Mouse (Mus musculus) MEL (cell line): ENCODE measurements around the gene Tph1. TPM values are rescaled to one million over a fixed set of nuclear protein-coding genes. Genes with fewer than 3 reads are reported as not detected.

Source experiments
- DNase-seq: peaks from one replicate; pipeline ENCODE4 v3.0.0; 2011; ENCODE audit warnings: low read depth, low spot score
- H3K27ac ChIP-seq: 2 replicates; pipeline ENCODE4 v1.5.1; 2012; ENCODE audit warnings: low read depth, mild to moderate bottlenecking, control low read depth, low read length, moderate library complexity; ENCODE audit not compliant: control insufficient read depth
- H3K27me3 ChIP-seq, 2 experiments: fragments of 150-350 bp in 1 of 2; sonication (generic) in 1 of 2; 2 replicates each; pipeline ENCODE4 v1.6.1; 2012; ENCODE audit warnings: low read length in 2 of 2, mild to moderate bottlenecking in 2 of 2, improper control_type of control experiment in 1 of 2, moderate library complexity in 1 of 2; ENCODE audit not compliant: insufficient read depth in 2 of 2, control insufficient read depth in 1 of 2
- H3K36me3 ChIP-seq, 2 experiments: 2 replicates each; pipeline ENCODE4 v1.6.1; 2012 to 2014; ENCODE audit warnings: low read length in 2 of 2, improper control_type of control experiment in 1 of 2, inconsistent platforms in 1 of 2, mild to moderate bottlenecking in 1 of 2; ENCODE audit not compliant: insufficient read depth in 2 of 2, control insufficient read depth in 1 of 2
- H3K4me1 ChIP-seq, 2 experiments: fragments of 150-350 bp in 1 of 2; sonication (generic) in 1 of 2; 2 replicates each; pipeline ENCODE4 v1.6.1; 2012; ENCODE audit warnings: low read length in 2 of 2, improper control_type of control experiment in 1 of 2, mild to moderate bottlenecking in 1 of 2; ENCODE audit not compliant: insufficient read depth in 2 of 2, control insufficient read depth in 1 of 2
- H3K4me3 ChIP-seq, 2 experiments: fragments of 150-350 bp in 1 of 2; sonication (generic) in 1 of 2; 2 replicates each; pipeline ENCODE4 v1.5.1; 2012; ENCODE audit warnings: low read depth in 2 of 2, low read length in 2 of 2, mild to moderate bottlenecking in 2 of 2, moderate library complexity in 2 of 2, control low read depth in 1 of 2, improper control_type of control experiment in 1 of 2; ENCODE audit not compliant: control insufficient read depth in 1 of 2, insufficient read depth in 1 of 2
- H3K79me2 ChIP-seq: 2 replicates; pipeline ENCODE4 v1.6.1; 2012; ENCODE audit warnings: mild to moderate bottlenecking, low read length, moderate library complexity; ENCODE audit not compliant: control insufficient read depth, poor library complexity, insufficient read depth
- H3K9ac ChIP-seq: 2 replicates; pipeline ENCODE4 v1.6.1; 2012; ENCODE audit warnings: low read depth, mild to moderate bottlenecking, control low read depth, low read length, moderate library complexity; ENCODE audit not compliant: control insufficient read depth, poor library complexity, severe bottlenecking
- H3K9me3 ChIP-seq: fragments of 150-350 bp; sonication (generic); replicated peaks from 2 replicates; pipeline ENCODE4 v1.6.1; 2012; ENCODE audit warnings: mild to moderate bottlenecking, low read length, improper control_type of control experiment, moderate library complexity; ENCODE audit not compliant: insufficient read depth
- CHD1 ChIP-seq: IDR thresholded peaks from 2 replicates; pipeline ENCODE4 v1.6.1; 2012; ENCODE audit warnings: low read depth, mild to moderate bottlenecking, inconsistent platforms, low read length, improper control_type of control experiment
- CTCF ChIP-seq, 3 experiments: IDR thresholded peaks in 2 of 3; conservative IDR thresholded peaks in 1 of 3; 2 replicates each; pipeline ENCODE4 v1.5.1; 2011 to 2012; ENCODE audit warnings: low read length in 3 of 3, low read depth in 2 of 3, mild to moderate bottlenecking in 2 of 3, improper control_type of control experiment in 1 of 3, inconsistent platforms in 1 of 3, mixed read lengths in 1 of 3, moderate library complexity in 1 of 3; ENCODE audit not compliant: control insufficient read depth in 1 of 3, insufficient read depth in 1 of 3, poor library complexity in 1 of 3, severe bottlenecking in 1 of 3
- ELF1 ChIP-seq: IDR thresholded peaks from 2 replicates; pipeline ENCODE4 v1.6.1; 2014; ENCODE audit warnings: low read depth, mild to moderate bottlenecking, inconsistent platforms, low read length, improper control_type of control experiment, moderate library complexity
- ETS1 ChIP-seq: IDR thresholded peaks from 2 replicates; pipeline ENCODE4 v1.6.1; 2012; ENCODE audit warnings: low read depth, mild to moderate bottlenecking, inconsistent platforms, low read length, improper control_type of control experiment, moderate library complexity
- GABPA ChIP-seq: IDR thresholded peaks from 2 replicates; pipeline ENCODE4 v1.6.1; 2012; ENCODE audit warnings: low read depth, mild to moderate bottlenecking, inconsistent platforms, low read length, improper control_type of control experiment, moderate library complexity
- HCFC1 ChIP-seq: IDR thresholded peaks from 2 replicates; pipeline ENCODE4 v1.6.1; 2012; ENCODE audit warnings: low read depth, mild to moderate bottlenecking, inconsistent platforms, low read length, improper control_type of control experiment, moderate library complexity
- KAT2A ChIP-seq: conservative IDR thresholded peaks from 2 replicates; pipeline ENCODE4 v1.6.1; 2012; ENCODE audit warnings: low read depth, low read length, improper control_type of control experiment, inconsistent platforms
- MAX ChIP-seq: IDR thresholded peaks from 2 replicates; pipeline ENCODE4 v1.6.1; 2011; ENCODE audit warnings: low read length, improper control_type of control experiment
- MAZ ChIP-seq: IDR thresholded peaks from 2 replicates; pipeline ENCODE4 v1.6.1; 2012; ENCODE audit warnings: low read depth, mild to moderate bottlenecking, inconsistent platforms, low read length, improper control_type of control experiment
- MEF2A ChIP-seq: IDR thresholded peaks from 2 replicates; pipeline ENCODE4 v1.6.1; 2014; ENCODE audit warnings: low read depth, mild to moderate bottlenecking, inconsistent platforms, low read length, improper control_type of control experiment; ENCODE audit not compliant: poor library complexity, insufficient replicate concordance, severe bottlenecking; ENCODE audit errors: extremely low read depth
- MXI1 ChIP-seq: IDR thresholded peaks from 2 replicates; pipeline ENCODE4 v1.6.1; 2011; ENCODE audit warnings: mild to moderate bottlenecking, low read depth, low read length, improper control_type of control experiment
- MYB ChIP-seq: IDR thresholded peaks from 2 replicates; pipeline ENCODE4 v1.6.1; 2011; ENCODE audit warnings: mild to moderate bottlenecking, low read depth, low read length, improper control_type of control experiment
- NELFE ChIP-seq: IDR thresholded peaks from 2 replicates; pipeline ENCODE4 v1.6.1; 2011; ENCODE audit warnings: low read depth, low read length, improper control_type of control experiment
- NRF1 ChIP-seq: IDR thresholded peaks from 2 replicates; pipeline ENCODE4 v1.6.1; 2014; ENCODE audit warnings: low read depth, mild to moderate bottlenecking, inconsistent platforms, low read length, improper control_type of control experiment, moderate library complexity; ENCODE audit not compliant: poor library complexity, insufficient read depth, severe bottlenecking
- POLR2A ChIP-seq, 2 experiments: IDR thresholded peaks; 2 replicates each; pipeline ENCODE4 v1.6.1; 2011 to 2012; ENCODE audit warnings: low read length in 2 of 2, mild to moderate bottlenecking in 2 of 2, control low read depth in 1 of 2, improper control_type of control experiment in 1 of 2, low read depth in 1 of 2, moderate library complexity in 1 of 2; ENCODE audit not compliant: control insufficient read depth in 1 of 2, insufficient read depth in 1 of 2, poor library complexity in 1 of 2
- RAD21 ChIP-seq: IDR thresholded peaks from 2 replicates; pipeline ENCODE4 v1.6.1; 2011; ENCODE audit warnings: mild to moderate bottlenecking, low read depth, low read length, improper control_type of control experiment
- SIN3A ChIP-seq: IDR thresholded peaks from 2 replicates; pipeline ENCODE4 v1.6.1; 2012; ENCODE audit warnings: low read length, improper control_type of control experiment, inconsistent platforms
- SMC3 ChIP-seq: IDR thresholded peaks from 2 replicates; pipeline ENCODE4 v1.6.1; 2011; ENCODE audit warnings: low read depth, low read length, improper control_type of control experiment
- TCF12 ChIP-seq: IDR thresholded peaks from 2 replicates; pipeline ENCODE4 v1.6.1; 2014; ENCODE audit warnings: low read depth, mild to moderate bottlenecking, inconsistent platforms, low read length, improper control_type of control experiment, moderate library complexity
- USF1 ChIP-seq: IDR thresholded peaks from 2 replicates; pipeline ENCODE4 v1.6.1; 2014; ENCODE audit warnings: low read depth, mild to moderate bottlenecking, inconsistent platforms, low read length, improper control_type of control experiment, moderate library complexity
- ZC3H11A ChIP-seq: IDR thresholded peaks from 2 replicates; pipeline ENCODE4 v1.6.1; 2012; ENCODE audit warnings: low read depth, mild to moderate bottlenecking, inconsistent platforms, low read length, improper control_type of control experiment
- ZKSCAN1 ChIP-seq: IDR thresholded peaks from 2 replicates; pipeline ENCODE4 v1.6.1; 2012; ENCODE audit warnings: low read depth, mild to moderate bottlenecking, inconsistent platforms, low read length, improper control_type of control experiment, moderate library complexity
- ZMIZ1 ChIP-seq: IDR thresholded peaks from 2 replicates; pipeline ENCODE4 v1.6.1; 2012; ENCODE audit warnings: low read depth, mild to moderate bottlenecking, inconsistent platforms, low read length, improper control_type of control experiment, moderate library complexity
- polyA plus RNA-seq, 2 experiments: library from polyadenylated mRNA; stranded (reverse) in 1 of 2; unstranded in 1 of 2; fragments of >175 nt in 1 of 2; fragments of >200 nt in 1 of 2; gene quantifications; 2 replicates each; pipeline versions ENCODE4 v1.2.1 to v1.2.4; 2012; ENCODE audit warnings: low replicate concordance in 2 of 2, low read depth in 1 of 2; ENCODE audit not compliant: insufficient read length in 2 of 2, insufficient read depth in 1 of 2, missing spikeins in 1 of 2
- total RNA-seq: library from RNA; depleted of rRNA; stranded (reverse); fragments of 300-350 nt; gene quantifications from 2 replicates; pipeline ENCODE4 v1.2.3, GENCODE M21; 2012

Gene Tph1
- total and polyA plus RNA-seq, 3 experiments = 0.03 TPM; not detected in 2

GRCm38 (mm10) chr7:46643172-46643571 lies 29.2 kb downstream of the Tph1 start:
- Histone ChIP-seq H3K4me3 (no peak overlapping the region), H3K27me3 (no peaks in the 10 kb centered on the region), H3K79me2 (no peaks in the 10 kb centered on the region), H3K9me3 (no peaks in the 10 kb centered on the region), H3K27ac (no peak overlapping the region), H3K4me1 (0 out of 4 replicates have a peak, but pooled peaks cover 0 to 8% of the 10 kb centered on the region in 2 experiments), H3K36me3 (no peaks in the 10 kb centered on the region; a peak in 1 of 4 replicates), H3K9ac (no peak overlapping the region)
- no peak for DNase-seq
- TF ChIP-seq MYB (no peak), SMC3 (peak; percentile 41), POLR2A (IDR thresholded peaks at IDR 0.05; ENCODE audit: control insufficient read depth in 1 of 2, insufficient read depth in 1 of 2, low read depth in 1 of 2, low read length in 2 of 2, poor library complexity in 1 of 2) (no peak), MAZ (no peak), CHD1 (no peak), ZC3H11A (peak; percentile 24; the same call in 1 of the 2 replicates), RAD21 (peak; percentile 44), TCF12 (no peak), CTCF (IDR thresholded peaks at IDR 0.05 in 2 of 3, conservative IDR thresholded peaks at IDR 0.05 in 1 of 3; ENCODE audit: control insufficient read depth in 1 of 3, insufficient read depth in 1 of 3, low read depth in 2 of 3, low read length in 3 of 3, poor library complexity in 1 of 3, severe bottlenecking in 1 of 3) (peak; percentile 22 to 56 (median 40); a peak in 4 of 6 replicates), MEF2A (no peak)

- Histone ChIP-seq H3K9ac (peak overlapping the region; percentile 50), H3K36me3 (no peaks in the 10 kb centered on the region; a peak in 1 of 4 replicates), H3K27me3 (no peaks in the 10 kb centered on the region), H3K9me3 (no peaks in the 10 kb centered on the region), H3K79me2 (no peaks in the 10 kb centered on the region), H3K4me1 (0 out of 4 replicates have a peak, but pooled peaks cover 0 to 8% of the 10 kb centered on the region in 2 experiments), H3K27ac (no peak overlapping the region), H3K4me3 (peak overlapping the region; percentile 69 to 77)
- no peak for TF ChIP-seq GABPA
- DNase-seq = no peak
Observed at GRCm38 (mm10) chr7:46640062-46640461, 32.3 kb downstream of the Tph1 start.

- Histone ChIP-seq H3K9ac (peak within 1 kb of the TSS; percentile 76), H3K4me3 (peak within 1 kb of the TSS; percentile 69 to 77), H3K4me1 (0 out of 4 replicates have a peak, but pooled peaks cover 0 to 8% of the 10 kb centered on the region in 2 experiments), H3K9me3 (no peaks in the 10 kb centered on the region), H3K27ac (no peak within 1 kb of the TSS), H3K79me2 (no peaks in the 10 kb centered on the region), H3K36me3 (no peaks in the 10 kb centered on the region), H3K27me3 (no peaks in the 10 kb centered on the region)
- TF ChIP-seq ETS1 (0 out of 2 replicates have a peak, but pooled peaks have one; percentile 21), NELFE (peak; percentile 80), TCF12 (peak; percentile 18; the same call in 1 of the 2 replicates), MEF2A (peak; percentile 23; the same call in 1 of the 2 replicates), USF1 (0 out of 2 replicates have a peak, but pooled peaks have one; percentile 18), HCFC1 (peak; percentile 66), NRF1 (peak; percentile 59; the same call in 1 of the 2 replicates), MXI1 (peak; percentile 79), POLR2A (IDR thresholded peaks at IDR 0.05; ENCODE audit: control insufficient read depth in 1 of 2, insufficient read depth in 1 of 2, low read depth in 1 of 2, low read length in 2 of 2, poor library complexity in 1 of 2) (peak; percentile 81 to 97), MAX (no peak), ELF1 (peak; percentile 93), KAT2A (no peak), ZMIZ1 (peak; percentile 60; the same call in 1 of the 2 replicates), ZKSCAN1 (no peak), SIN3A (peak; percentile 84)
- peak; percentile 93 for DNase-seq
Observed at GRCm38 (mm10) chr7:46639692-46640031, 32.7 kb downstream of the Tph1 start, which contains the start of gene Sergef. Gene Sergef (minus strand): TSS chr7:46639807.
